Mouse (Mus musculus) megakaryocyte, embryonic 14.5 days (primary cell): ENCODE data around the gene Gm21974. TPM values are rescaled to one million over a fixed set of nuclear protein-coding genes. Genes with fewer than 3 reads are reported as not detected.
"Not testable (repeated sequence)": the region's sequence is repeated elsewhere in the genome, so short reads cannot be mapped to it uniquely, and the experiment has no call there.

ENCODE experiments used
- H3K27me3 ChIP-seq: replicated peaks from 2 replicates; pipeline ENCODE3; 2012; ENCODE audit warnings: inconsistent platforms
- H3K36me3 ChIP-seq: replicated peaks from 2 replicates; pipeline ENCODE3; 2012; ENCODE audit warnings: low read length, inconsistent platforms, mixed read lengths
- H3K4me1 ChIP-seq: 2 replicates; pipeline ENCODE4 v1.6.1; 2012; ENCODE audit warnings: inconsistent platforms
- H3K4me3 ChIP-seq: replicated peaks from 2 replicates; pipeline ENCODE3; 2012; ENCODE audit warnings: moderate library complexity, mild to moderate bottlenecking, inconsistent platforms
- H3K9me3 ChIP-seq: 2 replicates; pipeline ENCODE4 v1.6.1; 2012; ENCODE audit warnings: inconsistent platforms
- FLI1 ChIP-seq: IDR thresholded peaks from 2 replicates; pipeline ENCODE4 v1.6.1; 2012; ENCODE audit warnings: low read length, inconsistent platforms, mixed read lengths
- GATA1 ChIP-seq: IDR thresholded peaks from 3 replicates; pipeline ENCODE4 v1.6.1; 2012; ENCODE audit warnings: mixed read lengths, low read length, inconsistent platforms, borderline replicate concordance
- polyA plus RNA-seq: library from polyadenylated mRNA; stranded (reverse); fragments of >175 nt; gene quantifications from 2 replicates; pipeline ENCODE4 v1.2.3, GENCODE M21; 2012; ENCODE audit warnings: low replicate concordance; ENCODE audit not compliant: insufficient read depth

Gm21974 gene
- polyA plus RNA-seq = not detected in 2 replicates

DNA sequence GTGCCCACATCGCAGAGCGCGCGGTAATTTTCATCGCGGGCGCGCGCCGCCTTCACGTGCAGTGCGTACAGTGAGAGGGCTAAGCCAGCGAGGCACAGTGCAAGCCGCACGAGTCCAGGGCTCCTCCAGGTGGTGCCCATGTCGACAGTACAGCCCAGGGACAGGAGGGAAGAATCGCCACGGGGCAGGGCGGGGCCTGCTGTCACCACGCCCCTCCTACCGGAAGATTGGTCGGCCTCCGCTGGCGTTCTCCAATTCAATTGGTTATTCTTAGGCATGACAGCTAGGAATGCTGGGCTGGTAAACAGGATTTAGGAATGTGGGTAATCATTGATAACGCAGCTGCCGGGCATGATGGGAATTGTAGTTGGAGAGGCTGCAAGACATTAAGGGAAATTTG is at the start of gene Gm21974, which contains the start of gene Vkorc1:
Gene Gm21974 (minus strand): TSS at position 13 of the 400 bp plus-strand sequence.
Gene Vkorc1 (minus strand): TSS at position 176 of the 400 bp plus-strand sequence.
- peaks cover 41% of the 10 kb centered on the region for H3K36me3 ChIP-seq
- H3K4me1 ChIP-seq = peaks cover 64% of the 10 kb centered on the region
- TF ChIP-seq FLI1 (no peak), GATA1 (peak; percentile 54; the same call in 1 of the 3 replicates)
- H3K4me3 ChIP-seq = peak within 1 kb of the TSS; percentile 94
- no peaks in the 10 kb centered on the region for H3K27me3 ChIP-seq
- H3K9me3 ChIP-seq = no peaks in the 10 kb centered on the region

DNA sequence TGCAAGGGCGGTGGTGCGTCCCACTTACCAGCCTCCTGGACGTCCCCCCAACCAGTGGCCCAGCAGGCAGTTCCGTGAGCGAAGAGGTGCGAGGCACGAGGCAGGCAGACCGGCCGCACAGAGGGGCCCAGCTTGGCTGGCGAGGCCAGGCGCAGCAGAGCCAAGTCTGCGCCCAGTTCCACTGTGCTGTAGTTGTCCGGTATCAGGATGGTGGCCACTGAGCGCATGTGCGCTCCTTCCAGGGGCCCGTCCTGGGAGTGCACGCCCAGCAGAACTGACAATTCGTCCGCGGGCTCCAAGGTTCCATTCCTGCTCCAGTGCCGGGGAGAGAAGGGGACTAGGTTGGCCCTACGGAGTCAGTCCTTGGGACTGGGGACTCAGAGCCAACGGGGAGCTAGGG is 49.4 kb upstream of the Gm21974 start:
- peaks cover 44% of the 10 kb centered on the region for H3K4me1 ChIP-seq
- H3K4me3 ChIP-seq = peak overlapping the region; percentile 10
- peaks cover 43% of the 10 kb centered on the region for H3K27me3 ChIP-seq
- H3K9me3 ChIP-seq = no peaks in the 10 kb centered on the region
- H3K36me3 ChIP-seq = no peaks in the 10 kb centered on the region
- TF ChIP-seq FLI1 = no peak
- TF ChIP-seq GATA1 = no peak

DNA sequence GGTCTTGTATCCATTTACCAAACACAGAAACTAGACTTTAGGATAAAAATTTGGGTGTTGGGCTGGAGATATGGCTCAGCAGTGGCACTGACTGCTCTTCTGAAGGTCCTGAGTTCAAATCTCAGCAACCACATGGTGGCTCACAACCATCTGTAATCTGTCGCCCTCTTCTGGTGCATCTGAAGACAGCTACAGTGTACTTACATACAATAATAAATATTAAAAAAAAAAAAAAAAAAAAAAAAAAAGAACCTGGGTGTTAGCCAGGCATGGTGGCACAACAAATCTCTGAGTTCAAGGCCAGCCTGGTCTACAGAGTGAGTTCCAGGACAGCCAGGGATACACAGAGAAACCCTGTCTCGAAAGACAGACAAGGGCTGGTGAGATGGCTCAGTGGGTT is 46.8 kb upstream of the Gm21974 start:
- not testable (repeated sequence) for H3K9me3 ChIP-seq, H3K36me3 ChIP-seq, H3K4me3 ChIP-seq
- Histone ChIP-seq H3K4me1 (peaks cover 23% of the 10 kb centered on the region; the same call in 1 of the 2 replicates), H3K27me3 (peaks cover 42% of the 10 kb centered on the region)

GRCm38 (mm10) chr7:127936216-127936884 is 41.1 kb upstream of the Gm21974 start:
- H3K9me3 ChIP-seq = no peaks in the 10 kb centered on the region
- peaks cover 2% of the 10 kb centered on the region for H3K27me3 ChIP-seq
- H3K4me3 ChIP-seq = peak overlapping the region; percentile 96
- no peaks in the 10 kb centered on the region for H3K36me3 ChIP-seq
- TF ChIP-seq FLI1 (no peak), GATA1 (no peak)
- peaks cover 47% of the 10 kb centered on the region for H3K4me1 ChIP-seq

- peak overlapping the region; percentile 96 for H3K4me3 ChIP-seq
- TF ChIP-seq GATA1 = no peak
- TF ChIP-seq FLI1 = no peak
- H3K9me3 ChIP-seq = no peaks in the 10 kb centered on the region
- peaks cover 44% of the 10 kb centered on the region for H3K4me1 ChIP-seq
- no peaks in the 10 kb centered on the region for H3K36me3 ChIP-seq
- no peaks in the 10 kb centered on the region for H3K27me3 ChIP-seq
Measured at GRCm38 (mm10) chr7:127935748-127936159, 40.5 kb upstream of the Gm21974 start.

DNA sequence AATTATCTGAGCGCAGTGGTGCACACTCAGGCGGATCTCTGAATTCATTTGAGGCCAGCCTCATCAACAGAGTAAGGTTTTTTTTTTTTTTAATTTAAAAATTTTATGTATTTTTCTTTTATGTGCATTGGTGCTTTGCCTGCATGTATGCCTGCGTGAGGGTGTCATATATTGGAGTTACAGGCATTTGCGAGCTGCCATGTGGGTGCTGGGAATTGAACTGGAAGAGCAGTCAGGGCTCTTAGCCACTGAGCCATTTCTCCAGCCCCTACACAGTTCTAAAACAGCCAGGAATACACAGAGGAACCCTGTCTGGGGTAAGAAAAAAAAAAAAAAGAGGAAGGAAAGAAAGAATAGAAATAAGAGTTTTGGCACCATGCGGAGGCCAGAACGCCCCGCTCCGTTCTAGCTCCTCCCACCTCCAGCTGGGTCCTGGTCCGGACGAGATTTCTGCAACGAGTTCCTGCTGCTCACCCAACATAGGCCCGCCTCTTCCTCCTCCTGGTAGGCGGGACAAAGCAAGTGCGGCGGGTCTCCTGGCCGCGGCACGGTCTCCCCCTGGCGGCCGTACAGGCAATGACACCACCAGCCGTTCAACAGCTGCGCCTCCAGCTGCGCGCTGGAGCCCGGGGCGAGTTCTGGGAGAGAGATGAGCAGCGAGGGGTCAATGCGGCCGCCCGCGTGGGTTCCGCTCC is 39.9 kb upstream of the Gm21974 start:
- peaks cover 45% of the 10 kb centered on the region for H3K4me1 ChIP-seq
- H3K9me3 ChIP-seq = no peaks in the 10 kb centered on the region
- no peaks in the 10 kb centered on the region for H3K27me3 ChIP-seq
- TF ChIP-seq FLI1 (no peak), GATA1 (no peak)
- H3K36me3 ChIP-seq = no peaks in the 10 kb centered on the region
- peak overlapping the region; percentile 96 for H3K4me3 ChIP-seq

DNA sequence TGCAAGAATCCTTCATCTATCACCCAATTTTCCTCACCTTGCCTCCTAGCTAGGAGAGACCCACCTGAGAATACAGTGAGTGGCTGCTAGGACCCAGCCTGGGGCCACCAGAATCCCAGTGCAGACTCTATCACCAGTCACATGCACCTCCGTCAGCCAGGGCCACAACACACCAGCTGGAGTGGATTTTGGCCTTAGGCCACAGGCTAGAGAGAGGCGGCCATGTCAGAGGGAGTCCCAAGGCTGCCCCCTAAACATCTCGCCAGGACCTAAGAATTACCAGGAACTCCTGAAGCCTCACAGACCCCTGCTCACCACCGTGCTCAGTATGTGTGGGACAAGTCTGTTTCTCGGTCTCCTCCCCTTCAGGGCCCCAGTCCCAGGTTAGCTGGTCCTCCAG is 38.8 kb upstream of the Gm21974 start:
- Histone ChIP-seq H3K27me3 (peaks cover 8% of the 10 kb centered on the region), H3K9me3 (no peaks in the 10 kb centered on the region), H3K4me1 (peaks cover 56% of the 10 kb centered on the region), H3K4me3 (no peak overlapping the region), H3K36me3 (no peaks in the 10 kb centered on the region)
- TF ChIP-seq FLI1 (no peak), GATA1 (no peak)

DNA sequence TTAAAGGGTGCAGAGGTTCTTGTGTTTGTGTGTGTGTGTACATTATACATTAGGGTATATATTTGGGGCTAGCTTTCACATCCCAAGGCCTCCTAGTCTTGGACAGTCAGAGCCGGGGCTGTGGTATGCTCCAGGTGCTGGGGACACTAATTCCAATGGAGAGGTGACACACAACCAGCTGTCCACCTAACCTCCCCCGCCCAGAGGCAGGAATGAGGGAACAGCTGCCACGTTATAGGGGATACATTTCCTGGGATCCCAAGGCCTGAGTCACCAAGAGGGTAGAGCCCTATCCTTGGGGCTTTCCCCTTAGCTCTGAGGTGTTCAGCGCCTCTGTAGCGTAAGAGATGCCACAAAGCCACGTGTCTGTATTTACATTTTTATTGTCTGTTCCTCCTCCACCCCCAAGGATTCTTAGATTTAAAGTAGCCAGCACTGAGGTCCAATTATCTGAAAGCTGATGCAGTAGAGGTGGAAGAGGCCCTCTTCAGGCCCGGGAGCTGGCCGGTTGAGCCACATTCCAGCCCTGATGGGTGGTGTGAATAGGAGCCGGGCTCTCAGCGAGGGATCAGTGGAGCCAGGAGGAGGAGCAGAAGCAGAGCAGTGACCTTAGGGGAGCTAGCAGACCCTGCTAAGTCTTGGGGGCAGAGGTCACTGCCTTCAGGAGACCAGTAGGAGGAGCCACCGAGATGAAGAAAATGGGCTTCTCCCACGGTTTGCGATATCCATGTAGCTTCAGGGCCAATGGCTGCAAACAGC is 37.2 kb upstream of the Gm21974 start:
- Histone ChIP-seq H3K4me1 (peaks cover 68% of the 10 kb centered on the region), H3K4me3 (no peak overlapping the region), H3K9me3 (no peaks in the 10 kb centered on the region), H3K36me3 (peaks cover 5% of the 10 kb centered on the region), H3K27me3 (peaks cover 8% of the 10 kb centered on the region)
- no peak for TF ChIP-seq FLI1
- no peak for TF ChIP-seq GATA1

GRCm38 (mm10) chr7:127931351-127932135 is 36.3 kb upstream of the Gm21974 start:
- H3K27me3 ChIP-seq = peaks cover 8% of the 10 kb centered on the region
- H3K4me3 ChIP-seq = no peak overlapping the region
- H3K4me1 ChIP-seq = peaks cover 71% of the 10 kb centered on the region
- TF ChIP-seq GATA1 = no peak
- TF ChIP-seq FLI1 = no peak
- H3K36me3 ChIP-seq = peaks cover 14% of the 10 kb centered on the region
- no peaks in the 10 kb centered on the region for H3K9me3 ChIP-seq

GRCm38 (mm10) chr7:127930636-127931035 is 35.4 kb upstream of the Gm21974 start:
- TF ChIP-seq FLI1 = no peak
- TF ChIP-seq GATA1 = no peak
- Histone ChIP-seq H3K4me1 (peaks cover 62% of the 10 kb centered on the region), H3K4me3 (no peak overlapping the region), H3K36me3 (peaks cover 23% of the 10 kb centered on the region), H3K27me3 (peaks cover 8% of the 10 kb centered on the region), H3K9me3 (no peaks in the 10 kb centered on the region)
